In the genomic region with DNA sequence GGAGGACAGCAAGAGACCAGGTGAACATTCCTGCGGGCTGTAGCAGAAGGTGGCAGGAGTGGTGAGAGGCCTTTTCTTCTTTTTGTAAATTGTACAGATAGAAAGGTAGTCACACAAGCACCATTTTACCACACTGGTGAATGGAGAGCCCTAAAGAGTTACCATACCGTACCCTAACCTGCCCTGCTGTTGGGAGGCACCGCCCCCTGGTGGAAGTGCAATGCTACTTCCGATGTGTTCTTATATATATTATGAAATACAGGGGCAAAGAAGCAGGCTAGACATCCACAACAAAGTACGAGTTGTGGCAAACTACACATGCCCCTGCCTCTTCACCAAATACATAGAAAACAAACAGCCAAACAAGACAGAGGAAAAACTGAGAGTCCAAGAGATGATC, we compare ENCODE assay signal across 19 mouse cellular contexts. TPM values are rescaled to one million over a fixed set of nuclear protein-coding genes. Genes with fewer than 3 reads are reported as not detected.
DNase-seq lines count a peak whose midpoint lies in the region; ATAC-seq and TF ChIP-seq lines count a peak whose summit lies in the region.
"Had no signal": no experiment of that assay in that cellular context is flagged by ENCODE, and none has a peak within 500 bp of the region (broad histone marks: within the 10 kb centered on the region; RNA-seq: fewer than 3 reads in every experiment).

No protein-coding gene starts in this region.

- no peak overlapping the region for H3K4me2 ChIP-seq in kidney, postnatal 0 days (ENCODE audit: low read length)
- H3K4me2 ChIP-seq: embryonic facial prominence, embryonic 12.5 days had no signal

- CTCF ChIA-PET in Patski (lab: Charles Lee), result no interaction called here

- no peak overlapping the region for H3K9ac ChIP-seq in kidney, postnatal 0 days (ENCODE audit: low read depth, low read length)
- H3K9ac ChIP-seq: embryonic facial prominence, embryonic 12.5 days had no signal

- H3K9me3 ChIP-seq in kidney, postnatal 0 days (replicated peaks; ENCODE audit: low read length), result no peaks in the 10 kb centered on the region

- peak; percentile 3 for DNase-seq in cerebellum, adult 11-12 months
- no peak for DNase-seq in cerebellum, postnatal 14 days
- no peak for DNase-seq in kidney, postnatal 0 days (ENCODE audit: low spot score)
- DNase-seq in kidney, postnatal 14 days, result no peak
- DNase-seq in A20 (ENCODE audit: low read depth, low spot score) (peak; percentile 1), Patski (ENCODE audit: low read depth, low spot score) (no peak)
- DNase-seq in left cerebral cortex, postnatal 14 days (ENCODE audit: low spot score in 2 of 2), result no peak
- no peak for DNase-seq in B cell, adult 2 months
- DNase-seq: cerebellum, adult 2 months; heart, postnatal 36 days; lung, adult 2 months; right cerebral cortex, postnatal 14 days; thymus, postnatal 25 days had no signal

- WGBS in kidney, postnatal 0 days, result 63% methylated on average over 5 of the region's 5 CpGs

- no peak overlapping the region for H3K27ac ChIP-seq in kidney, postnatal 0 days
- H3K27ac ChIP-seq: embryonic facial prominence, embryonic 12.5 days; forebrain, embryonic 10.5 days; heart, embryonic 10.5 days had no signal

- H3K36me3 ChIP-seq in kidney, postnatal 0 days (ENCODE audit: insufficient read depth, low read length), result no peaks in the 10 kb centered on the region
- H3K36me3 ChIP-seq: embryonic facial prominence, embryonic 12.5 days; forebrain, embryonic 10.5 days; heart, embryonic 10.5 days had no signal

- TF ChIP-seq CTCF in kidney, postnatal 0 days (IDR thresholded peaks at IDR 0.05; ENCODE audit: low read depth), result 0 out of 2 replicates have a peak, but pooled peaks have one; percentile 9
- TF ChIP-seq CTCF in Patski (IDR thresholded peaks at IDR 0.05), result peak; percentile 22

- ATAC-seq in kidney, postnatal 0 days (replicated peaks; ENCODE audit: low FRiP score, low read depth), result no peak
- ATAC-seq in Patski, result no peak

- POLR2A ChIA-PET in Patski (lab: Charles Lee), result no interaction called here

- intact Hi-C loops in left cerebral cortex, postnatal 14 days (cut with DNase I), result no loop called here

- no peak overlapping the region for H3K4me3 ChIP-seq in kidney, postnatal 0 days (replicated peaks; ENCODE audit: low read depth, low read length)
- H3K4me3 ChIP-seq: embryonic facial prominence, embryonic 12.5 days; forebrain, embryonic 10.5 days; heart, embryonic 10.5 days had no signal

- no peaks in the 10 kb centered on the region for H3K27me3 ChIP-seq in kidney, postnatal 0 days (ENCODE audit: insufficient read depth, low read length)
- no peaks in the 10 kb centered on the region for H3K27me3 ChIP-seq in Patski
- H3K27me3 ChIP-seq: embryonic facial prominence, embryonic 12.5 days had no signal

- H3K4me1 ChIP-seq in kidney, postnatal 0 days (replicated peaks; ENCODE audit: insufficient read depth, low read length), result no peaks in the 10 kb centered on the region
- H3K4me1 ChIP-seq: embryonic facial prominence, embryonic 12.5 days; forebrain, embryonic 10.5 days; heart, embryonic 10.5 days had no signal

- in situ Hi-C loops in Patski (cut with MboI; ENCODE audit: low pct_unique_long_range_greater_than_20kb), result no loop called here

RNA-seq across cellular contexts. Expression of a gene that starts 19.9 kb away (rescaled TPM):
- polyA plus RNA-seq in kidney, postnatal 0 days (2015; fragmentation: Nextera tagmentation; extraction: Ambion mirVana), result not detected in 2 replicates
- polyA plus RNA-seq in Patski (2021), result not detected
- total RNA-seq in left cerebral cortex, postnatal 14 days (2021), result not detected
- total RNA-seq: adrenal gland, postnatal 36 days; heart, postnatal 36 days; layer of hippocampus, adult 8-10 months; left cerebral cortex, postnatal 36 days had no signal
- polyA plus RNA-seq: cerebellum, adult 2 months; embryonic facial prominence, embryonic 12.5 days; forebrain, embryonic 10.5 days; heart, embryonic 10.5 days; lung, adult 2 months had no signal

Comparison
In these comparisons a context has a peak if more than half of its experiments do, and no peak if none do; other contexts are left out.
1. DNase-seq: peak in cerebellum, adult 11-12 months (single experiment) and A20 (single experiment); none in cerebellum, postnatal 14 days (0 of 2), kidney, postnatal 0 days (single experiment), kidney, postnatal 14 days (single experiment), Patski (single experiment), left cerebral cortex, postnatal 14 days (0 of 2) and B cell, adult 2 months (0 of 2).